Mouse (Mus musculus) kidney, postnatal 36 days (tissue): ENCODE measurements around the gene Tecta.

Experiments used
- DNase-seq, 2 experiments: peaks; one replicate each; pipeline ENCODE4 v3.0.0; 2021 to 2022; ENCODE audit warnings: mixed read lengths in 2 of 2

Tecta gene

GRCm38 (mm10) chr9:42317337-42317736 lies 82.4 kb downstream of the Tecta start:
- no peak for DNase-seq

GRCm38 (mm10) chr9:42315816-42316215 lies 83.9 kb downstream of the Tecta start:
- DNase-seq, result peak; percentile 24 to 25

- DNase-seq, result peak; percentile 21 to 23
Observed at GRCm38 (mm10) chr9:42314959-42315358, 84.8 kb downstream of the Tecta start.

GRCm38 (mm10) chr9:42314388-42314787 lies 85.3 kb downstream of the Tecta start:
- DNase-seq, result no peak

GRCm38 (mm10) chr9:42313872-42314271 lies 85.9 kb downstream of the Tecta start:
- peak in 1 of 2 experiments; percentile 46 for DNase-seq

- DNase-seq, result no peak
Observed at GRCm38 (mm10) chr9:42311311-42311710, 88.4 kb downstream of the Tecta start.

- DNase-seq, result no peak
Observed at GRCm38 (mm10) chr9:42303894-42304293, 95.8 kb downstream of the Tecta start.

GRCm38 (mm10) chr9:42301082-42301633 lies 98.6 kb downstream of the Tecta start:
- DNase-seq, result no peak

- DNase-seq, result no peak
Observed at GRCm38 (mm10) chr9:42296297-42296922, 103.3 kb downstream of the Tecta start.

GRCm38 (mm10) chr9:42294131-42294530 lies 105.6 kb downstream of the Tecta start:
- DNase-seq, result no peak

GRCm38 (mm10) chr9:42293596-42293995 lies 106.1 kb downstream of the Tecta start:
- no peak for DNase-seq

- no peak for DNase-seq
Observed at GRCm38 (mm10) chr9:42293051-42293450, 106.7 kb downstream of the Tecta start.

GRCm38 (mm10) chr9:42279676-42280075 lies 120.1 kb downstream of the Tecta start:
- DNase-seq, result no peak
